Mouse (Mus musculus) spleen, postnatal 36 days (tissue): ENCODE measurements around the gene Cbx7.
"Not testable (repeated sequence)": the region's sequence is repeated elsewhere in the genome, so short reads cannot be mapped to it uniquely, and the experiment has no call there.

Source experiments
- DNase-seq, 2 experiments: peaks; one replicate each; pipeline ENCODE4 v3.0.0; 2022; ENCODE audit warnings: low spot score in 2 of 2, mixed read lengths in 1 of 2

The Cbx7 gene

DNA sequence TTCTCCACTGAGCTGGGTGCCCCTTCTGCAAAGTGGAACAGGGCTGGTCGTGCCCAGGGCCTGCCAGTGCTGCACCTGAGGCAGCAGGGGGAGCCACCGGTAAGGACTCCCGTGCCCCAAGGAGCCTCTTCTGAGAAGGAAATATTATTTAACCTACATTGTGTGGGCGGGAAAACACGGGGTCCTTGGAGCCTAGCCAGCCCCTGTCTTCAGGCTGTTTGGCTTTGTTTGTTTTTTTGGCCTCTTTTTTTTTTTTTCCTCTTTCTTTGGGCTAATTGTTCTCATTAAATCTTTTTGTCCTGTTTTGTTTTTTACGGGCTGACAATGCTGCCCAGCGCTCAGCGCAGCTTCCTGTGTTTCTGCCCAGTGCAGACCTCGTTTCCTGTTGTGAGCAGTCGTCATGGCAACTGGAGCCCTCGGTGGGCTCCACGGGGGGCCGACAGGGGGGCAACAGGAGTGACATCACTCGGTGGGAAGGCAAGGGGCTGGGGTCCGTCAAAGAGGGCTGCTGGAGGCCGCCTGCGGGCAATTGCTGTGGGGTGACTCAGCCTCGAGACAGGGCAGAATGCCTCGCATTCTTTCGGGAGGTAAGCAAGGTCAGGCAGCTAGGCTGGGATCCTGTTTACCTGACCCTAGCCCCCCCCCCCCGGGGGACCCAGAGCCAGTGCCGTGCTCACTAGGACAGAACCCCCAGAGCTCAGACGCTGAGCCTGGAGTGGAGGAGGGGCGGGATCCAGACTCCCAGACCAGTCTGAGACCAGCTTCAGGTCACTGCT, 20.5 kb downstream of the Cbx7 start:
- DNase-seq = peak; percentile 64 to 65

DNA sequence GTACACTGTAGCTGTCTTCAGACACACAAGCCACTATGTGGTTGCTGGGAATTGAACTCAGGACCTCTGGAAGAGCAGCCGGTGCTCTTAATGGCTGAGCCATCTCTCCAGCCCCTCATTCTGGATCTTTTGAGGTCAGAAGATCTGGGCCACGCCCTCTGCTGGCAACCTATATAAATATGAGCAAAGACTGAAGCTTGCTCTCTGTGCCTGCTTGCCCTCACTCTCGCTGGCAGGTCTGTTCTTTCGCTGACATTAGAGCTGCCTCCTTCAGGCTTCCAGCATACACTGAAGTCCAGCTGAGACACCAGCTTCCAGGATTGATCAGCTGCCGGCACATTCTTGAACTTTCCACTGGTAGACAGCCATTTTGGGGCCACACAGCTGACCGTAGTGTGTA, 23.2 kb downstream of the Cbx7 start:
- no peak for DNase-seq

DNA sequence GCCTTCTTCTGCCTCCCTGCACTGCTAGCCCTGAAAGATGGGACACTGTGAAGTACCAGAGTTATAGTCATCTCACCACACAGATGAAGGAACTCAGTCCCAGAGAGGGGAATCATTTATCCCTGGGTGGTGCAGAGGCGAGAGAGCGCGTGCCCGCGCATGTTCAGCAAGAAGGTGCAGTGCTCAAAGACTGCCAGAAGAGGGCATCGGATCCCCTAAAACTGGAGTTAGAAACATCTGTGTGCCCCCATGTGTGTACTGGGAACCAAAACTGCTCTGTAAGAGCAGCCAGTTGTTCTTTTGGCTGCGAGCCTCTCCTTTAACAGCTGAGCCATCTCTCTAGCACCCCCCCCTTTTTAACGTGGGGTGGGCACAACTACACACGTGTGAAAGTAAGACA, 24.1 kb downstream of the Cbx7 start:
- DNase-seq = no peak

GRCm38 (mm10) chr15:79946022-79946421, 24.9 kb downstream of the Cbx7 start:
- DNase-seq = peak; percentile 64 to 75

- no peak for DNase-seq
Measured at GRCm38 (mm10) chr15:79944948-79945347, 26.0 kb downstream of the Cbx7 start.

DNA sequence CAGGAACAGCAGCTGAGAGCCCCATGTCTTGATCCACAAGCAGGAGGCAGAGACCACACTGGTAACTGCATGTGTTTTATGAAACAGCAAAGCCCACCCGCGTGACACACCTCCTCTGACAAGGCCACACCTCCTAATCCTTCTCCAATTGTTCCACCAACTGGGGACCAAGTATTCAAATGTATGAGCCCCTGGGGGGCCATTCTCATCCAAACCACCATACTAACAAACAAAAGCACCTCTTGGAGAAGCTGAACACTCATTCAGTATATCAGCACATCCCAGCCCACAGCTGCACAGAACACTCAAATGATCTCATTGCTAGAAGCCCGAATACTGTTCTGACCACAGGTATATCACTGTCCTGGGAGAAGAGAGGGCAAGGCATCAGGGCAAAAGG, 27.3 kb downstream of the Cbx7 start:
- DNase-seq = no peak

DNA sequence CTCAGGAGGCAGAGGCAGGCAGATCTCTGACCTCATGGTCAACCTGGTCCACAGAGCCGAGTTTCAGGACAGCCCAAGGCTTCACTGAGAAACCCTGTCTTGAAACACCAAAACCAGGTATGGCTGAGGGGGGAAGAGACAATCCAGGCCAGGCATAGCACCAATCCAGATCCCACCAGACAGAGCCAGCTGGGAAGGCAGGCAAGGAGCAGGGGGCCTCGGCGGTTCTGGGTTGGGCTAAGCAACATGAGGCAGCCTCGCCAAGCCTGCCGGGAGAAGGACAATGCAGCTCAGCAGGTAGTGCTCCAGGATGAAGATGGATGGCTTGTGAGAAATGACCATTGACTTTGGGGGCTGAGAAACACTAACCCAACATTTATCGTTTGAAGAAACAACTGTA, 28.4 kb downstream of the Cbx7 start:
- DNase-seq = no peak

DNA sequence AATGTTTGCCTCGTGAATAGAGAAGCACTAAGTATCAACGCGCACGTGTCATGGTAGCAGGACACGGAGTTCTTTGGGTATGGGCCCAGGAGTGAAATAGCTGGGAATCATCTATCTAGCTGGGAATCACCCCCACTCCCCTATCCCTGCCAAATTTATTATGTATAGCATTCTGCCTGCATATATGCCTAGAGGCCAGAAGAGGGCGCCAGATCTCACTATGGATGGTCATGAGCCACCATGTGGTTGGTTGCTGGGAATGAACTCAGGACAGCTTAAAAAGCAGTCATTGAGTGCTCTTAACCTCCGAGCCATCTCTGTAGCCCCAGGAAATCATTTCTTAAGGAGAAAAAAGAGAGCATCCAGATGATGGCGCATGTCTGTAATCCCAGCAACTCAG, 30.0 kb downstream of the Cbx7 start:
- no peak for DNase-seq

- no peak for DNase-seq
Measured at GRCm38 (mm10) chr15:79939913-79940312, 31.0 kb downstream of the Cbx7 start.

- DNase-seq = not testable (repeated sequence)
Measured at GRCm38 (mm10) chr15:79939501-79939900, 31.4 kb downstream of the Cbx7 start.

GRCm38 (mm10) chr15:79939020-79939419, 31.9 kb downstream of the Cbx7 start:
- DNase-seq = no peak

DNA sequence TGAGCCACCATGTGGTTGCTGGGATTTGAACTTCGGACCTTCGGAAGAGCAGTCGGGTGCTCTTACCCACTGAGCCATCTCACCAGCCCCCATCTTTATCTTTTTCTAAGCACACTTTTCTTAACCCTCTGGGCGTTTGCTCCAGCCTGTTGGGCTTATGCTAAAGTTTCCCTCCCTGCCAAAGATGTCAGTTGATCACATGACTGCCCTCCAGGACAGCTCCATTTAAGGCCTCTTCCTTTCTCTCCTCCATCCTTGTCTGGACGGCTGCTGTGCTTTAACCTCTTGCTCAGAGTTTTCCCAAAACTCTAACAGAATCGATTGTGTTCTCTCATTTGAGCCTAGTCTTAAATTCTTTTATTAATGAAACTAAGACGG, 34.6 kb downstream of the Cbx7 start:
- no peak for DNase-seq

- no peak for DNase-seq
Measured at GRCm38 (mm10) chr15:79935654-79936373, 35.1 kb downstream of the Cbx7 start.

DNA sequence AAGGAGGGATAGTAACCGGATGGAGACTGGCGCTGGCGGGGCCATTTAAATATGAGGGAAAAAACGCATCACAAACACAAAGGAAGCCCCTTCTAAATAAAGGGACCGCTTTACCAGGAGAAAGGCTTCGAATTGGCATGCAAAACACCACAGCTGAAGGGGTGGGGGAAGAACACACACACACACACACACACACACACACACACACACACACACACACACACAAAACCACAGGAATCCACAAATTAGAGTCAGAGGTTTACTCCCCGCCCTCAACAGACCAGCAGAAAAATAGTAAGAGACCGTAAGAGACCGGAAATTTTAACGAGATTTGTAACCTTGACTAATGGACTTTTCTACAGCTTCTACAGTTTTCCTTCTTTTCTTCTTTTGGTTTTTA, 36.1 kb downstream of the Cbx7 start:
- DNase-seq = no peak

- no peak for DNase-seq
Measured at GRCm38 (mm10) chr15:79933670-79934514, 37.0 kb downstream of the Cbx7 start.

- no peak for DNase-seq
Measured at GRCm38 (mm10) chr15:79933052-79933669, 37.8 kb downstream of the Cbx7 start.

- DNase-seq = peak; percentile 91 to 93
Measured at GRCm38 (mm10) chr15:79932323-79932987, 38.5 kb downstream of the Cbx7 start.

GRCm38 (mm10) chr15:79931496-79932141, 39.3 kb downstream of the Cbx7 start:
- DNase-seq = no peak

DNA sequence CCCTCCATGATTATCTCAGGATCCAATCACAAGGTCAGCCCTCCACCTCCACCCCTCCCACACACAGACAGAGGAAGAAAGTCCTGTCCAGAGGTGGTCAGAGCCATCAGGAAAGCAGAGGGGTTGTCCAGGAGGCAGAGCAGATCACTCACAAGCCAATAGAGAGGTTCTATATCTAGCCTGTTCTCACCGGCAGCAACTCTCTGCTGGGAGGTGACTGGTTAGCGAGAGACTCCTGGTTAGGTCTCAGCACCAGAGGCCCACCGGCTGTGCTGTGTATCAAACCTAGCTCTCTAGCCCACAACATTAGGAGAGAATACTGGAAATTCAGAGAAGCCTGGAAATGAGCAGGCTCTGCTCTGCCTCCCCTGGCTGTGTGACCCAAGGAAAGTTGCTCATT, 41.2 kb downstream of the Cbx7 start:
- DNase-seq = no peak

- no peak for DNase-seq
Measured at GRCm38 (mm10) chr15:79928736-79929135, 42.2 kb downstream of the Cbx7 start.

DNA sequence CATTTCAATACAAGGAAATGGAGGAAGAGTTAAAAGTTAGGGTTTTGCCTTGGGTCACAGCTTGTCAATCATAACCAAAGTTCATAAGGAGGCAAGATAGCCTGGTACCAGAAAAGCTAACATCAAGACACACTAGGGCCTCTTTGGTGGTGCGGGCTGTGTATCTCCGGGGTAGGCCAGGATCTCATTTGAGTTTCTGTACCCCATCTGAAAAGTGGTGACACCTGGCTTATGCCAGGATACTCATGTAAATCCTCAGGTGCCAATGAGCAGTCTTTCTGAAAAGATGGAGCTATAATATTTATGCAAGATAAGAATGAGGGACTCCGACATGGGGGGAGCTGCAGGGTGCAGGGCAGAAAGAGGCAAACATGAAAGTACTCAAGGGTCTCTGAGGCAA, 42.6 kb downstream of the Cbx7 start:
- DNase-seq = no peak
